Mouse (Mus musculus): Measurements from ENCODE around the gene Lax1.

DNA sequence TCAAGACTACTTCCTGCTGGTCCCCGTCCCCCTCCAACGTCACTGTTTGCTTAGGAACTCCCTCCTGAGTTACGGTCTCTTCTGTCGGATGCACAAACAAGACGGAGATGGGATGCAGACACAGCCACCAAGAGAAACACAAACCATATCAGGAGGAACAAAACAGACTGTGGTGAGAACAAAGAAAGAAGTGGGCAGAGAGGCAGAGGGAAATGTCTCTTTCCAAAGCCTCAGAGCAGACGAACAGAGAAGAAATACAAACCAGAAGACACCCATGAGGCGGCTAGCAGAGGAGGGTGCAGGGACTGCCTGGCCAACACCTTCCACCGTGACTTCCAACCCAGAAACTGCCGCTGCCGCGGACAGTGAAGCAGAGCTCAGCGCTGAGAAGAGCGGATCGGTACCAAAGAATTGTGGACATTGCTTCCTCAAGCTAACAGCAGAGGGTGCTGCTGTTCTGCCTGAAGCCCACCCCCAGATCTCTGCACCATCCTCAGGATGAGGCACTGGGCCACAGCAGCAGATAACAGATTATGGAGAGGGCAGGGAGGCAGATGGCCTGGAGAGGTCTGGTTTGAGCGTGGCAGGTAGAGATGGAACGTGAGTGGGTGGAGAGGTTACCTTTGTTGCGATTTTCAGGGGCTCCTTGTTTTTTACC lies 46.2 kb upstream of the Lax1 start:
- TF ChIP-seq EP300 (IDR thresholded peaks at IDR 0.05): no peak
- peak; percentile 97 for TF ChIP-seq CTCF (IDR thresholded peaks at IDR 0.05)
